Mouse (Mus musculus) hindbrain, embryonic 16.5 days (tissue): ENCODE data around the gene Pepd. TPM values are rescaled to one million over a fixed set of nuclear protein-coding genes. Genes with fewer than 3 reads are reported as not detected.
"Not testable (repeated sequence)": the region's sequence is repeated elsewhere in the genome, so short reads cannot be mapped to it uniquely, and the experiment has no call there.

Experiments
- ATAC-seq: fragments of 200-750 bp; cut with Nextera tagmentation; 2 replicates; pipeline ENCODE4 v1.8.0; 2017; ENCODE audit warnings: moderate TSS enrichment, moderate library complexity
- H3K27ac ChIP-seq: fragments of 300-500 bp; sonication (generic); 2 replicates; pipeline ENCODE4 v1.5.1; 2014; ENCODE audit warnings: low read depth, mild to moderate bottlenecking, control low read depth, low read length, moderate library complexity
- H3K27me3 ChIP-seq: fragments of 300-500 bp; sonication (generic); replicated peaks from 2 replicates; pipeline ENCODE4 v1.6.1; 2014; ENCODE audit warnings: low read length; ENCODE audit not compliant: control insufficient read depth, insufficient read depth
- H3K36me3 ChIP-seq: fragments of 300-500 bp; sonication (generic); 2 replicates; pipeline ENCODE4 v1.6.1; 2014; ENCODE audit warnings: mild to moderate bottlenecking, low read length, moderate library complexity, mixed read lengths; ENCODE audit not compliant: control insufficient read depth, insufficient read depth
- H3K4me1 ChIP-seq: fragments of 300-500 bp; sonication (generic); 2 replicates; pipeline ENCODE4 v1.6.1; 2014; ENCODE audit warnings: low read depth, low read length; ENCODE audit not compliant: control insufficient read depth, insufficient read depth
- H3K4me2 ChIP-seq: fragments of 300-500 bp; sonication (generic); 2 replicates; pipeline ENCODE4 v1.6.1; 2014; ENCODE audit warnings: mild to moderate bottlenecking, low read length, control low read depth, moderate library complexity
- H3K4me3 ChIP-seq: fragments of 300-500 bp; sonication (generic); 2 replicates; pipeline ENCODE4 v1.5.1; 2014; ENCODE audit warnings: mild to moderate bottlenecking, low read length, control low read depth, moderate library complexity
- H3K9ac ChIP-seq: fragments of 300-500 bp; sonication (generic); 2 replicates; pipeline ENCODE4 v1.6.1; 2014; ENCODE audit warnings: low read depth, mild to moderate bottlenecking, control low read depth, low read length, moderate library complexity
- H3K9me3 ChIP-seq: fragments of 300-500 bp; sonication (generic); 2 replicates; pipeline ENCODE4 v1.6.1; 2014; ENCODE audit warnings: mild to moderate bottlenecking, low read length, moderate library complexity; ENCODE audit not compliant: control insufficient read depth
- WGBS: fragments of 180-500 bp; shearing (Covaris S2); extraction: QIAGEN DNeasy Blood & Tissue Kit; methylation state at CpG from one replicate; pipeline ENCODE4 v1.1.7; 2014; 5-methylcytosine and 5-hydroxymethylcytosine counted together
- polyA plus RNA-seq: library from polyadenylated mRNA; unstranded; fragments of >200 nt; fragmentation: Nextera tagmentation; extraction: Ambion mirVana; gene quantifications from 2 replicates; pipeline ENCODE4 v1.2.1, GENCODE M21; 2015

The Pepd gene
- polyA plus RNA-seq, 1 experiment from 2014 or later = 69.5 TPM

- Histone ChIP-seq H3K9me3 (no peaks in the 10 kb centered on the region), H3K4me1 (peaks cover 3% of the 10 kb centered on the region; the same call in 1 of the 2 replicates), H3K36me3 (peaks cover 3% of the 10 kb centered on the region; the same call in 1 of the 2 replicates), H3K4me2 (no peak overlapping the region), H3K9ac (no peak overlapping the region), H3K4me3 (no peak overlapping the region), H3K27me3 (no peaks in the 10 kb centered on the region), H3K27ac (no peak overlapping the region)
- WGBS = 65% methylated on average over 10 of the region's 10 CpGs
- no peak for ATAC-seq
Observed at GRCm38 (mm10) chr7:34971826-34972225, 59.6 kb downstream of the Pepd start.

GRCm38 (mm10) chr7:34972990-34973440 lies 60.8 kb downstream of the Pepd start:
- no peaks in the 10 kb centered on the region for H3K9me3 ChIP-seq
- no peak overlapping the region for H3K9ac ChIP-seq
- H3K36me3 ChIP-seq = peaks cover 3% of the 10 kb centered on the region; the same call in 1 of the 2 replicates
- H3K27me3 ChIP-seq = no peaks in the 10 kb centered on the region
- peaks cover 3% of the 10 kb centered on the region; the same call in 1 of the 2 replicates for H3K4me1 ChIP-seq
- H3K4me2 ChIP-seq = no peak overlapping the region
- no peak overlapping the region for H3K27ac ChIP-seq
- WGBS = 44% methylated on average over 4 of the region's 4 CpGs
- ATAC-seq = no peak
- no peak overlapping the region for H3K4me3 ChIP-seq

GRCm38 (mm10) chr7:34973877-34974276 lies 61.7 kb downstream of the Pepd start:
- H3K27ac ChIP-seq = no peak overlapping the region
- H3K27me3 ChIP-seq = no peaks in the 10 kb centered on the region
- no peak overlapping the region for H3K9ac ChIP-seq
- no peaks in the 10 kb centered on the region for H3K9me3 ChIP-seq
- 87% methylated on average over 2 of the region's 3 CpGs for WGBS
- H3K4me2 ChIP-seq = no peak overlapping the region
- peaks cover 3% of the 10 kb centered on the region; the same call in 1 of the 2 replicates for H3K36me3 ChIP-seq
- peaks cover 3% of the 10 kb centered on the region; the same call in 1 of the 2 replicates for H3K4me1 ChIP-seq
- no peak for ATAC-seq
- no peak overlapping the region for H3K4me3 ChIP-seq

- H3K27me3 ChIP-seq = no peaks in the 10 kb centered on the region
- no peak overlapping the region for H3K4me3 ChIP-seq
- H3K9me3 ChIP-seq = no peaks in the 10 kb centered on the region
- H3K9ac ChIP-seq = no peak overlapping the region
- H3K4me2 ChIP-seq = no peak overlapping the region
- peaks cover under 1% of the 10 kb centered on the region; the same call in 1 of the 2 replicates for H3K36me3 ChIP-seq
- 60% methylated on average over 12 of the region's 12 CpGs for WGBS
- peak; percentile 65 for ATAC-seq
- peaks cover 3% of the 10 kb centered on the region; the same call in 1 of the 2 replicates for H3K4me1 ChIP-seq
- no peak overlapping the region for H3K27ac ChIP-seq
Observed at GRCm38 (mm10) chr7:34975913-34976312, 63.7 kb downstream of the Pepd start.

- Histone ChIP-seq H3K9me3 (no peaks in the 10 kb centered on the region), H3K4me1 (peaks cover 3% of the 10 kb centered on the region; the same call in 1 of the 2 replicates), H3K27me3 (no peaks in the 10 kb centered on the region), H3K4me3 (no peak overlapping the region), H3K36me3 (no peaks in the 10 kb centered on the region), H3K27ac (no peak overlapping the region), H3K9ac (no peak overlapping the region), H3K4me2 (no peak overlapping the region)
- ATAC-seq = no peak
- WGBS = 93% methylated on average over 4 of the region's 4 CpGs
Observed at GRCm38 (mm10) chr7:34977403-34977802, 65.2 kb downstream of the Pepd start.

GRCm38 (mm10) chr7:34981803-34982202 lies 69.6 kb downstream of the Pepd start:
- WGBS = 96% methylated on average over 10 of the region's 10 CpGs
- Histone ChIP-seq H3K36me3 (no peaks in the 10 kb centered on the region), H3K4me2 (no peak overlapping the region)

GRCm38 (mm10) chr7:34982372-34982771 lies 70.2 kb downstream of the Pepd start:
- not testable (repeated sequence) for H3K36me3 ChIP-seq, H3K27me3 ChIP-seq, H3K9me3 ChIP-seq, H3K4me1 ChIP-seq, H3K9ac ChIP-seq, ATAC-seq, H3K27ac ChIP-seq, H3K4me2 ChIP-seq, H3K4me3 ChIP-seq
- WGBS = 78% methylated on average over 2 of the region's 2 CpGs

More at GRCm38 (mm10) chr7:34981803-34982202, 69.6 kb downstream of the Pepd start:
- Histone ChIP-seq H3K4me3 (no peak overlapping the region), H3K27me3 (no peaks in the 10 kb centered on the region), H3K9ac (no peak overlapping the region), H3K9me3 (no peaks in the 10 kb centered on the region), H3K4me1 (peaks cover 4% of the 10 kb centered on the region; the same call in 1 of the 2 replicates), H3K27ac (no peak overlapping the region)
- no peak for ATAC-seq

- Histone ChIP-seq H3K4me3 (no peak overlapping the region), H3K4me2 (no peak overlapping the region), H3K36me3 (no peaks in the 10 kb centered on the region), H3K27me3 (no peaks in the 10 kb centered on the region), H3K9ac (no peak overlapping the region), H3K4me1 (peaks cover 11% of the 10 kb centered on the region), H3K9me3 (no peaks in the 10 kb centered on the region), H3K27ac (no peak overlapping the region)
- ATAC-seq = no peak
- WGBS = 66% methylated on average over 4 of the region's 4 CpGs
Observed at GRCm38 (mm10) chr7:34983702-34984475, 71.7 kb downstream of the Pepd start.

- no peak overlapping the region for H3K4me2 ChIP-seq
- H3K27ac ChIP-seq = no peak overlapping the region
- H3K4me3 ChIP-seq = no peak overlapping the region
- no peak for ATAC-seq
- WGBS = 69% methylated on average over 11 of the region's 11 CpGs
- peaks cover 11% of the 10 kb centered on the region for H3K4me1 ChIP-seq
- no peaks in the 10 kb centered on the region for H3K9me3 ChIP-seq
- no peaks in the 10 kb centered on the region for H3K27me3 ChIP-seq
- H3K36me3 ChIP-seq = no peaks in the 10 kb centered on the region
- no peak overlapping the region for H3K9ac ChIP-seq
Observed at GRCm38 (mm10) chr7:34984526-34985133, 72.5 kb downstream of the Pepd start.
